Mouse (Mus musculus) liver, embryonic 13.5 days (tissue): ENCODE results near the gene Ttc13. TPM values are rescaled to one million over a fixed set of nuclear protein-coding genes. Genes with fewer than 3 reads are reported as not detected.

Experiments
- ATAC-seq: fragments of 200-750 bp; cut with Nextera tagmentation; 2 replicates; pipeline ENCODE4 v1.8.0; 2017; ENCODE audit warnings: low read depth, mild to moderate bottlenecking, moderate number of reproducible peaks, moderate library complexity
- DNase-seq: peaks from one replicate; pipeline ENCODE4 v3.0.0; 2022
- H3K27ac ChIP-seq: fragments of 300-500 bp; sonication (generic); 2 replicates; pipeline ENCODE4 v1.5.1; 2015; ENCODE audit warnings: moderate library complexity, mild to moderate bottlenecking, inconsistent platforms
- H3K27me3 ChIP-seq: fragments of 300-500 bp; sonication (generic); 2 replicates; pipeline ENCODE4 v1.6.1; 2015; ENCODE audit warnings: mild to moderate bottlenecking, inconsistent platforms
- H3K36me3 ChIP-seq: fragments of 300-500 bp; sonication (generic); 2 replicates; pipeline ENCODE4 v1.6.1; 2015; ENCODE audit warnings: mild to moderate bottlenecking, inconsistent platforms
- H3K4me1 ChIP-seq: fragments of 300-500 bp; sonication (generic); replicated peaks from 2 replicates; pipeline ENCODE4 v1.6.1; 2015; ENCODE audit warnings: inconsistent platforms
- H3K4me2 ChIP-seq: fragments of 300-500 bp; sonication (generic); 2 replicates; pipeline ENCODE4 v1.6.1; 2015; ENCODE audit warnings: inconsistent platforms, mild to moderate bottlenecking, moderate library complexity
- H3K4me3 ChIP-seq: fragments of 300-500 bp; sonication (generic); replicated peaks from 2 replicates; pipeline ENCODE4 v1.5.1; 2015; ENCODE audit warnings: mild to moderate bottlenecking, inconsistent platforms
- H3K9ac ChIP-seq: fragments of 300-500 bp; sonication (generic); 2 replicates; pipeline ENCODE4 v1.6.1; 2015; ENCODE audit warnings: mild to moderate bottlenecking, inconsistent platforms
- H3K9me3 ChIP-seq: fragments of 300-500 bp; sonication (generic); replicated peaks from 2 replicates; pipeline ENCODE4 v1.6.1; 2016; ENCODE audit warnings: inconsistent platforms
- WGBS: fragments of 180-500 bp; shearing (Covaris S2); methylation state at CpG from one replicate; pipeline ENCODE4 v1.1.7; 2015; ENCODE audit not compliant: insufficient replicate concordance; 5-methylcytosine and 5-hydroxymethylcytosine counted together
- polyA plus RNA-seq: library from polyadenylated mRNA; unstranded; fragments of >200 nt; fragmentation: Nextera tagmentation; extraction: Ambion mirVana; gene quantifications from 2 replicates; pipeline ENCODE4 v1.2.1, GENCODE M21; 2015

Ttc13 gene
- 20.6 and 23.7 TPM in 2 replicates for polyA plus RNA-seq

GRCm38 (mm10) chr8:124721862-124722515, at the start of gene Ttc13, which contains the start of gene Arv1:
Gene Ttc13 (minus strand): TSS chr8:124721983.
Gene Arv1 (plus strand): TSS chr8:124722139.
- H3K4me2 ChIP-seq: peak within 1 kb of the TSS; percentile 92

GRCm38 (mm10) chr8:124763061-124763460, 41.3 kb upstream of the Ttc13 start:
- 55% methylated on average over 7 of the region's 7 CpGs for WGBS
- H3K27me3 ChIP-seq: no peaks in the 10 kb centered on the region
- no peak overlapping the region for H3K27ac ChIP-seq
- H3K4me1 ChIP-seq: no peaks in the 10 kb centered on the region
- H3K9me3 ChIP-seq: no peaks in the 10 kb centered on the region
- no peak overlapping the region for H3K4me2 ChIP-seq
- ATAC-seq (no peak), DNase-seq (no peak)
- no peaks in the 10 kb centered on the region for H3K36me3 ChIP-seq
- no peak overlapping the region for H3K4me3 ChIP-seq
- no peak overlapping the region for H3K9ac ChIP-seq

More at GRCm38 (mm10) chr8:124721862-124722515, at the start of gene Ttc13, which contains the start of gene Arv1:
- H3K27me3 ChIP-seq: no peaks in the 10 kb centered on the region
- H3K4me1 ChIP-seq: peaks cover 40% of the 10 kb centered on the region
- H3K9me3 ChIP-seq: no peaks in the 10 kb centered on the region
- ATAC-seq: peak; percentile 99
- peak within 1 kb of the TSS; percentile 98 for H3K4me3 ChIP-seq
- H3K36me3 ChIP-seq: peaks cover 15% of the 10 kb centered on the region
- peak within 1 kb of the TSS; percentile 92 for H3K9ac ChIP-seq
- DNase-seq: peak; percentile 95
- peak within 1 kb of the TSS; percentile 71 for H3K27ac ChIP-seq
- WGBS: under 1% methylated on average over 59 of the region's 59 CpGs

- Histone ChIP-seq H3K4me2 (no peak overlapping the region), H3K36me3 (no peaks in the 10 kb centered on the region), H3K4me1 (peaks cover 18% of the 10 kb centered on the region; the same call in 1 of the 2 replicates), H3K9ac (no peak overlapping the region), H3K9me3 (no peaks in the 10 kb centered on the region), H3K27me3 (peaks cover 21% of the 10 kb centered on the region), H3K4me3 (no peak overlapping the region), H3K27ac (no peak overlapping the region)
- ATAC-seq (no peak), DNase-seq (no peak)
- WGBS: 19% methylated on average over 3 of the region's 3 CpGs
Observed at GRCm38 (mm10) chr8:124758544-124758943, 36.8 kb upstream of the Ttc13 start.

GRCm38 (mm10) chr8:124756601-124757000, 34.8 kb upstream of the Ttc13 start:
- H3K27me3 ChIP-seq: peaks cover 41% of the 10 kb centered on the region
- no peak overlapping the region for H3K4me3 ChIP-seq
- WGBS: 43% methylated on average over 5 of the region's 5 CpGs
- H3K4me2 ChIP-seq: no peak overlapping the region
- ATAC-seq: no peak
- peaks cover 36% of the 10 kb centered on the region for H3K4me1 ChIP-seq
- no peak overlapping the region for H3K9ac ChIP-seq
- no peaks in the 10 kb centered on the region for H3K9me3 ChIP-seq
- DNase-seq: no peak
- no peak overlapping the region for H3K27ac ChIP-seq
- no peaks in the 10 kb centered on the region for H3K36me3 ChIP-seq

- peaks cover 45% of the 10 kb centered on the region for H3K27me3 ChIP-seq
- no peak for DNase-seq
Observed at GRCm38 (mm10) chr8:124756153-124756552, 34.4 kb upstream of the Ttc13 start.

GRCm38 (mm10) chr8:124755481-124755880, 33.7 kb upstream of the Ttc13 start:
- Histone ChIP-seq H3K9me3 (no peaks in the 10 kb centered on the region), H3K27me3 (peaks cover 52% of the 10 kb centered on the region), H3K4me1 (peaks cover 47% of the 10 kb centered on the region), H3K27ac (0 out of 2 replicates have a peak overlapping the region, but pooled peaks have one; percentile 56), H3K4me3 (no peak overlapping the region), H3K9ac (no peak overlapping the region), H3K36me3 (no peaks in the 10 kb centered on the region), H3K4me2 (no peak overlapping the region)
- WGBS: 59% methylated on average over 8 of the region's 8 CpGs
- ATAC-seq (no peak), DNase-seq (no peak)

More at GRCm38 (mm10) chr8:124756153-124756552, 34.4 kb upstream of the Ttc13 start:
- ATAC-seq: no peak
- no peaks in the 10 kb centered on the region for H3K9me3 ChIP-seq
- 29% methylated on average over 2 of the region's 2 CpGs for WGBS
- H3K9ac ChIP-seq: no peak overlapping the region
- peaks cover 40% of the 10 kb centered on the region for H3K4me1 ChIP-seq
- H3K4me2 ChIP-seq: no peak overlapping the region
- no peaks in the 10 kb centered on the region for H3K36me3 ChIP-seq
- H3K4me3 ChIP-seq: no peak overlapping the region
- no peak overlapping the region for H3K27ac ChIP-seq

GRCm38 (mm10) chr8:124754792-124755190, 33.0 kb upstream of the Ttc13 start:
- H3K27me3 ChIP-seq: peaks cover 59% of the 10 kb centered on the region
- H3K9ac ChIP-seq: no peak overlapping the region
- no peak for ATAC-seq
- no peak overlapping the region for H3K4me3 ChIP-seq
- peak overlapping the region; percentile 56; the same call in 1 of the 2 replicates for H3K27ac ChIP-seq
- WGBS: 34% methylated on average over 4 of the region's 4 CpGs
- H3K9me3 ChIP-seq: no peaks in the 10 kb centered on the region
- H3K36me3 ChIP-seq: no peaks in the 10 kb centered on the region
- H3K4me2 ChIP-seq: no peak overlapping the region
- no peak for DNase-seq
- peaks cover 52% of the 10 kb centered on the region for H3K4me1 ChIP-seq

- ATAC-seq (peak; percentile 30; the same call in 1 of the 2 replicates), DNase-seq (no peak)
- Histone ChIP-seq H3K4me3 (no peak overlapping the region), H3K9ac (no peak overlapping the region), H3K4me1 (peaks cover 52% of the 10 kb centered on the region), H3K9me3 (no peaks in the 10 kb centered on the region), H3K27me3 (peaks cover 64% of the 10 kb centered on the region), H3K36me3 (no peaks in the 10 kb centered on the region), H3K27ac (peak overlapping the region; percentile 56), H3K4me2 (peak overlapping the region; percentile 15; the same call in 1 of the 2 replicates)
- 21% methylated on average over 11 of the region's 11 CpGs for WGBS
Observed at GRCm38 (mm10) chr8:124754101-124754791, 32.5 kb upstream of the Ttc13 start.

GRCm38 (mm10) chr8:124752325-124752862, 30.6 kb upstream of the Ttc13 start:
- H3K4me3 ChIP-seq: no peak overlapping the region
- no peak overlapping the region for H3K9ac ChIP-seq
- H3K4me2 ChIP-seq: peak overlapping the region; percentile 76
- no peak overlapping the region for H3K27ac ChIP-seq
- DNase-seq (no peak), ATAC-seq (no peak)
- H3K36me3 ChIP-seq: no peaks in the 10 kb centered on the region
- H3K9me3 ChIP-seq: no peaks in the 10 kb centered on the region
- H3K27me3 ChIP-seq: peaks cover 68% of the 10 kb centered on the region
- peaks cover 52% of the 10 kb centered on the region for H3K4me1 ChIP-seq
- 38% methylated on average over 21 of the region's 21 CpGs for WGBS

GRCm38 (mm10) chr8:124751709-124752173, 30.0 kb upstream of the Ttc13 start, which contains the start of gene Fam89a:
Gene Fam89a (minus strand): TSS chr8:124751832.
- H3K27me3 ChIP-seq: peaks cover 66% of the 10 kb centered on the region
- DNase-seq (peak; percentile 42), ATAC-seq (peak; percentile 80)
- WGBS: 1% methylated on average over 29 of the region's 41 CpGs
- H3K27ac ChIP-seq: no peak within 1 kb of the TSS
- H3K9ac ChIP-seq: peak within 1 kb of the TSS; percentile 49
- no peaks in the 10 kb centered on the region for H3K36me3 ChIP-seq
- H3K4me3 ChIP-seq: peak within 1 kb of the TSS; percentile 63
- no peaks in the 10 kb centered on the region for H3K9me3 ChIP-seq
- H3K4me2 ChIP-seq: peak within 1 kb of the TSS; percentile 76
- peaks cover 50% of the 10 kb centered on the region for H3K4me1 ChIP-seq

- ATAC-seq: no peak
- Histone ChIP-seq H3K4me2 (peak overlapping the region; percentile 76), H3K36me3 (no peaks in the 10 kb centered on the region), H3K27ac (no peak overlapping the region), H3K4me3 (peak overlapping the region; percentile 63), H3K27me3 (peaks cover 64% of the 10 kb centered on the region), H3K4me1 (peaks cover 52% of the 10 kb centered on the region), H3K9ac (peak overlapping the region; percentile 49), H3K9me3 (no peaks in the 10 kb centered on the region)
- 2% methylated on average over 31 of the region's 31 CpGs for WGBS
- DNase-seq: no peak
Observed at GRCm38 (mm10) chr8:124751191-124751590, 29.4 kb upstream of the Ttc13 start.
